Mouse (Mus musculus) spleen, postnatal 36 days (tissue): ENCODE data around the gene Atg101.
"Not testable (repeated sequence)": the region's sequence is repeated elsewhere in the genome, so short reads cannot be mapped to it uniquely, and the experiment has no call there.

ENCODE experiments used
- DNase-seq, 2 experiments: peaks; one replicate each; pipeline ENCODE4 v3.0.0; 2022; ENCODE audit warnings: low spot score in 2 of 2, mixed read lengths in 1 of 2

Gene Atg101

GRCm38 (mm10) chr15:101312006-101312405 lies 27.9 kb downstream of the Atg101 start:
- no peak for DNase-seq

DNA sequence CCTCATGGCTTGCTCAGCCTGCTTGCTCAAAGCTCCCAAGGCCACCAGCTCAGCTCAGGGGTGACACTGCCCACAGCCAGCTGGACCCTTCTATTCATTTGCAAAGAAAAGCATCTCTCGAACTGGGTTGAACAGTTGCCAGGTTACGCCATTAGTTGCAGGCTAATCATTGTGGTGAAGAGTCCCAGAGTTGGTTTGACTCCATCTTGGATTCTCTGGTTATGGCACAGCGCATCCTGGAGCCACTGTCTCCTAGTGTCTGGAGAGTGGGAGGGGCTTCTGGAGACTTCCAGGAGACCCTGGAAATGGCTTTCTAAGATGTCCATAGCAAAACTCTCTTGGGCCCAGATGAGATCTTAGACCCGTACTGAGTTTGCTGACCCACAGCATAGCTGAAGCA lies 31.3 kb downstream of the Atg101 start:
- DNase-seq: no peak

GRCm38 (mm10) chr15:101315832-101316231 lies 31.8 kb downstream of the Atg101 start:
- DNase-seq: peak; percentile 84 to 87

DNA sequence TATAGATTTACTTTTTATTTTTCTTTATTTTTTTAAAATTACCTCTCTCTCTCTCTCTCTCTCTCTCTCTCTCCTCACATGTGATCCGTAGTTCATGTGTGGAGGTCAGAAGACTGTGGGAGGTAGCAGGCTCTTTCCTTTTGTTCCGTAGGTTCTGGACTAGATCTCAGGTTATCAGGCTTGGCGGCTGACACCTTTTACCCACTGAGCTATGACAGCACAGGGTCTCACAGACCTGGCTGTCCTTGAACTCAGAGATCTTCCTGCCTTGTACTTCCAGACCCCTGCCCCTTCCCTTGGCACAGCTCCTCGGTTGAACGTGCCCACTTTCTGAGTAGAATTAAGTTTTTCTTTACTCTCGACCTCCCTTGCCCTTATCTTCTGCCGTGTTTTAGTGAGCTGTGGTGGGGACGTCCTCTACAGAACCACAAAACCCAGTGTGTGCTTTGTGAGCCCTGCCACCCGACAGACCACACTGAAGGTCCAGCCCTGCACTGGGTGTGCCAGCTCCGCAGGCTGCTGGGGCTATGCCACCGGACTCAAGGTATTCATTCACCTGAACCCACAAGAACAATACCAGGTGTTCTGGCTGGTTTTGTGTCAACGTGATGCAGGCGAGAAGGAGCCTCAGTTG lies 32.3 kb downstream of the Atg101 start:
- DNase-seq: no peak

DNA sequence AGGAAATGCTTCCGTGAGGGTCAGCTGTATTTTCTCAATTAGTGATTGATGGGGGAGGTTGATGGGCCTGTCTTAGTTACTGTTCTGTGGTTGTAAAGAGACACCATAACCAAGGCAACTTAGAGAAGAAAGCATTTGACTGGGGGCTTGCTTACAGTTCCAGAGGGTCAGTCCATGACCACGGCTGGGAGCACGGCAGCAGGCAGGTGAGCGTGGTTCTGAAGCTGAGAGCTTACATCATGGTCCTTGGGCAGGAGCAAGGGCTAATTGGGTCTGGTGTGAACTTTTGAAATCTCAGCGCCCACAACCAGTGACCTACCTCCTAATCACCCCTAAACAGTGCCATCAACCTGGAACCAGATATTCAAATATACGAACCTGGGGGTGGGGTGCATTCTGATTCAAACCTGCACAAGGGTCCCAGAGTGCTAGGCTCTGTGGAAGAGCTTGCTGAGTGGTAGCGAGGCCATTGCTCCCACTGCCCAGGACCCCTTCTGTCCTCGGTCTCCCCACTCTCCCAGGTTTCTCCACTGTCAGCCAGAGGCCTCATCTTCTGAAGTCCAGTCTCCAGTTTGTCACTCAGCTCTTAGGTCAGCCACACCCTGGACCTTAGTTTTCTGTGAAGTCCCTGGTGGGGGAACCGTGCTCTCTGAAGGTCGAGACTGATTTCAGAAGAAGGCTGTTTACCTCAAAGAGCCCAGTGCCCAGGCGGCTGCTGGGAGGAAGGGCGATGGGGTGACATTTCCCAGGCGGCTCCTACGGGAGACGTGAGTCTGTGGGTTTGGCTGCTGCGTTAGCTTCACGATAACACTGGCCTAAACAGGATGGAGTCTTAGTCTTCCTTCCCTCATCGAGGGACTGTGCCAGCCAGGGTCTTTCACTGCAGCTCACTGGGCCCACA lies 33.1 kb downstream of the Atg101 start:
- no peak for DNase-seq

GRCm38 (mm10) chr15:101317814-101318500 lies 33.9 kb downstream of the Atg101 start:
- no peak for DNase-seq

DNA sequence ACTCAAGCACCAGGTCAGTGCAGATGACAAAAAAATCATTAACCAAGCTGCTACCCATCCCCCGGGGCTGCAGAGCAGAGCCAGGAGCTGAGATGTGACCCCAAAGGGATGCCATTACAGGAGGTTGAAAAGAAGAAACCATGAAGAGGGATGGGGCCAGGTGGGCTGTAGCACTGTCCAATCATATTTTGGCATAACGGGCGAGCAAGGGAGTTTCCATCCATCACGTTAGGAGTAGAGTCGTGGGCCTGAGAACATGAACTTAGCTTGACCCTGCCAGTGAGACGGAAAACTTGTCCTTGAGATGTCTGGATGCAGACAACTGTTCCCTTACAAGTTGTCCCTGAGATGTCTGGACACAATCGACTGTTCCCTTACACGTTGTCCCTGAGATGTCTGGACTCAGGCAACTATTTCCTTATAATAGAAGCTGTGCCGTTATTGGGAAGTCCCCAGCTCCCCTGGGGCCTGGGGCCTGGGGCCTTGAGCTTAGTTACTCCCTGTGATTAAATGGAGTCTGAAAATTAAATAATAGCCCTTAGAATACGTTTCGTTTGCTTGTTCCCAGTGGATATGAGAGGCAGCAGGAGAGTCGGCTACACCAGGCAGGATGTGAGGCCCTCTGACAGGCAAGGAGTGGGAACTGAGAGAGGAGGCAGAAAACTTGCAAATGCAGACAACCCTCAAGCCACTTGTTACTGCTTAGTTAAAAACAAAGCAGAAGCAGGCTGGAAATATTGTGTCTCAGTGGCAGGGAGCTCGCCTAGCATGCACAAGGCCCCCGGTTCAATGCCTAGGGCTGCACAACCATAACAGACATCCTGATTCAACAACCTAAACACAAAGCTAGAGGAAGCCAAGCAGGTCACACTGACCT lies 35.1 kb downstream of the Atg101 start:
- peak in 1 of 2 experiments; percentile 40 for DNase-seq

DNA sequence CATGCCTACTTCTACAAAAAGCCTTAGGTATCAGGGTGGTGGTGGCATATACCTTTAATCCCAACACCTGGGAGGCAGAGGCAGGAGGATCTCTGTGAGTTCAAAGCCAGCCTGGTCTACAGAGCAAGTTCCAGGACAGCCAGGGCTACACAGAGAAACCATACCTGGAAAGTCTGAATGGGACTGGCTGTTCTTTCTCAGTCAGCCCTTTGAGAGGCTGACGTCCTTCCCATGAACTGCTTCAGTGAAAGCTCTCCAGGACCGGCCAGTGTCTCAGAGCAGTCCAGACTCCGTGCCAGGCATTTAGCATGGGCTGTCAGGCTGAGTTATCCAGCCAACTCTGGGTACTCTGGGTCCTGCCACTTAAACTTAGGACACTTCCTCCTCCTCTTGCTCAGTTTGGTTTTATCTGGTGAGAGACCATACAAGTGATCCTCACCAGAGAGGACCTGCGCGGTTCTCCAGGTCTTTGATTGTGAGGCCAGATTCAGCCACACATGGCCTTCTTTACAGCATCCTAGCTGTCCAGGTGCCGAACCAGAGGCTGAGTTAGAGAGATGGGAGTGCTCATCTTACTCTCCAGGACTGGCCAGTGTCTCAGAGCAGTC lies 36.0 kb downstream of the Atg101 start:
- DNase-seq: no peak

GRCm38 (mm10) chr15:101320618-101321041 lies 36.6 kb downstream of the Atg101 start:
- no peak for DNase-seq

DNA sequence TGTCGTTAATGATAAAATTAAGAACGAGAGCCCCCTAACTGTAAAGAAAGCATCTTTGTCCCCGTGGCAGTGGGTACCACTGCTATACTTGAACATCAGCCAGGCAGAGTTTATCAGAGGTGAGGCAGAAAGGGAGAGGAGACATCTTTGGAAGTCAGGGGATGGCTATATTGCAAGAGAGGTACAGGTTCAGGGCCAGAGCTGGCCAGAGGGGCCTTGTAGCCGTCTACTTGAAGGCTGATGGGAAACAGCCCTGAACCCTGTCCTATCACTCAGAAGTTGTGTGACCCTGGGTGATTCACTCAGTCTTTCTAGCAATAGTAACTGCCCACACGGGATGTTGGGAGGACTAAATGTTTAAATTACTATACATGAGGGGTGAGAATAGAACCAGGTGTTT lies 37.1 kb downstream of the Atg101 start:
- DNase-seq: no peak

GRCm38 (mm10) chr15:101322106-101322505 lies 38.0 kb downstream of the Atg101 start:
- DNase-seq: no peak

DNA sequence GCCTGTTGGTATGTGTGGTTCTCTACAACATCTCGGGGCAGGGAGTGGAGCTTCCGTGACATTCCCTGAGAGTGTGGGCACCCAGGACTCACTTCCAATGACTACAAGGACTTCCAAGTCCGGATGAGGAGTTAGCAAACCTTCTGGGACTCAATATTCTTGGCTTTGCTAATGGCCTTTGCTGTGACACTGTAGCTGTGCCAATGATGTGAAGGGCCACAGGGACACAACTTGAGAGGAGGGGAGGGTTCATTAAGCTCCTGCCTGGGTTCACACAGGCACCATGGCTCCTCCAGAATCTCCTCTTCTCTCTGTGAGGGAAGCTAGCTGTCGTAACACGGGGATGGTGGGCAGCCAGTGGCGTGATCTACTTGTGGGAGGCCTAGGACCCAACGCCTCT lies 38.6 kb downstream of the Atg101 start:
- no peak for DNase-seq

DNA sequence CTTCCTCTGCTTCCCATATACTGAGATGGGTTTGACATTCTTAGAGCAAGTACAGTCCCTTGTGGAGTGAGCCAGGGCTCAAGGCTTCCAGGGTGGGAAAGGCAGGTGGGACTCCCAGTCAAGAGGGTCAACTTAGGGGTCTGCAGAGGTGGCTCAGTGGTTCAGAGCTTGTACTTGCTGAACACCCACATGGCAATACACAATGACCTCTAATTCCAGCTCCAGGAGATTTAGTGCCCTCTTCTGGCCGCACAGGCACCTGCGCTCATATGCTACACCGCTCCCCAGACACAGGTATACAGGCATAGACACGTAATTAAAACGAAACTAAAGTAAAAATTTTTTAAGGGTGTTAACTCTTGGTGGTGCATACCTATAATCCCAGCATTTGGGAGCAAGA lies 39.4 kb downstream of the Atg101 start:
- DNase-seq: no peak

DNA sequence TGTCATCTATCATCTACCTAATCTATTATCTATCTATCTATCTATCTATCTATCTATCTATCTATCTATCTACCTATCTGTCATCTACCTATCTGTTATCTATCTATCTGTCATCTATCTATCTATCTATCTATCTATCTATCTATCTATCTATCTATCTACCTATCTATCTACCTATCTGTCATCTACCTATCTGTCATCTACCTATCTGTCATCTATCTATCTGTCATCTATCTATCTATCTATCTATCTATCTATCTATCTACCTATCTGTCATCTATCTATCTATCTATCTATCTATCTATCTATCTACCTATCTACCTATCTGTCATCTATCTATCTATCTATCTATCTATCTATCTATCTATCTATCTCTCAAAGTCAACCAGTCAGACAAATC lies 40.3 kb downstream of the Atg101 start:
- DNase-seq: not testable (repeated sequence)

DNA sequence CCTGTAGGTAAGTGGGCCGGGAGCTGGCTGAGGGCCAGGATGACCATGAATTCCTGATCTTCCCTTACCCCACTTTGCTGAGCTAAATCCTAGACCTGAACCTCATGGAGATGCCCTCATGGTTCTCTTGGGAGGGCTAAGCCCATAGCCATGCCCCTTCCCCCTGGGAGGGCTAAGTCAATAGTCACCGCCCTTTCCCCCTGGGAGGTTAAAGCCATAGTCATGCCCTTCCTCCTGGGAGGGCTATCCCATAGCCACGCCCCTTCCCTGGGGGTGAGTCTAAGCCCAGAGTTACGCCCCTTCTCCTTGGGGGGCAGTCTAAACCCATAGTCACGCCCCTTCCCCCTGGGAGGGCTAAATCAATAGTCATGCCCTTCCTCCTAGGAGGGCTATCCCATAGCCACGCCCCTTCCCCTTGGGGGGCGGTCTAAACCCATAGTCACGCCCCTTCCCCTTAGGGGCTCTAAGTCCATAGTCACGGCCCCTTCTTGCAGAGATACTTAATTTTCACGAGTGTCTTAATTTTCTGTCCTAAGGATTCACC lies 42.0 kb downstream of the Atg101 start:
- no peak for DNase-seq

DNA sequence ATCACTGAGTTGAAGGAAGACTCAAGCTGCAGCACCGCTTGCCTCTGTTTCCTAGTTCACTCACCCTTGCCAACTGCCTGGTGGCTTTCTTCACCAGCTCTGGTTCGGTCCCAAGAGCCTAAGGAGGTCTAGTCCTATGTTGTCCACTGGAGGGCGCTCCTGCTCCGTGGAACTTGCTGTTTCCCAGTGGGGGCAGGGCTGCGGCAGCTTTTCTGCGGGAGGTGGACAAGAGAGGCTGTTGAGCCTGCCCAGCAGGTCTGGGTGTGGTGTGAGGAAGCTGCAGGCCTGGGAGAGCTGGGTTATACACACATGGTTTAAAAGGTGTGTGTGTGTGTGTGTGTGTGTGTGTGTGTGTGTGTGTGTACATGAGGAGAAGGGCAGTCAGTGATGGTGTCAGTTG lies 43.2 kb downstream of the Atg101 start:
- peak; percentile 44 to 54 for DNase-seq

GRCm38 (mm10) chr15:101328876-101329563 lies 44.9 kb downstream of the Atg101 start:
- no peak for DNase-seq

DNA sequence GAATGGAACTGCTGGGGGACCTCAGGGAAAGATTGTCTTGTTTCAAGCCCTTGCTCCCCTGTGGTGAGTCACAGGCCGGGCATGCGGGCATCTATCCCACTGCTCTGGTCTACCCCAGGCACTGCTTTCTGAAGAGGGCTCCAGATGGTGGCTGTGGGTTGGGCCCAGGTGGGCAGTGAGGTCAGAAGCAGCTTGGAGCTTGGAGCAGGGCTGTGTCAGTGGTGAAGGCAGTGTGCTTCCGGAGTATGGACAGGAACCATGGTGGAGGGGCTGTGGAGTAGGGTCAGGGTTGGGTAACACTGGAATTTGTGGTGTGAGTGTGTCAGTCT lies 45.5 kb downstream of the Atg101 start:
- DNase-seq: no peak

DNA sequence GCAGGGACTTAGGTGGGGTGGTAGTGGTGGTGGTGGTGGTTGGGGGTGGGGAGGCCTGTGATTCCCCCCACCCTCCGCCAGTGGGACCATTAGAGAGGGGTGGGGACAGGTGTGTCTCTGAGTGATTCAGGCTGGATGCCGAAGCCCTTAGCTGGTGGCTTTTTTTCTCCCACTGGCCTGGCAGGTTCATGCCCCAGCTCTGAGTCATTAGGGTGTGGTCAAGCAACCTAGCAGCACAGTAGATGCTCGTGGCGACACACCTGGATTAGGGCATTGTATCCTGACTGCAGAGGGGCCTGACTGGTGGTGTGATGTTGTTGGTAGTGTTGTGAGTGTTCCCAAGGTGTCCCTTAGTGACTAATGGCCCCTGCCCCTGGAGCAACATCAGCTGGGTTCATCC lies 47.0 kb downstream of the Atg101 start:
- no peak for DNase-seq

DNA sequence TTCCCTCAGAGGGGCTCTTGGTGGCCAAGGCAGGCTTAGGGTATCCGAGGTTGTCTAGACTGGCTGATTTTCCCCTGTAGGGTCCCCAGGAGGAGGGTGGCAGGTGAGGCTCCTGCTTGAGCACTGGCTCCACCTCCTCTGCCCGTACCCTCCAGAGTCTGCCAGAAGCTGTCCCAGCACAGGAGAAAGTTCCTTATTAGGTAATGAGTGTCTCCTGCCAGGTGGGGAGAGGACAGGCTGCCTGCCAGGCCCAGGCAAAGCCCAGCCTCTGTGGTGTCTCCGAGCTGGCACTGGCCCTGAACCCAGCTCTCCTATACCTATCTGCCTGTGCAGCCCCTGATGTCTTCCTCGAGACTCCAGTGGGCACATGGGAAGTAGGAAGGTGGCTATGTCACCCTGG lies 48.3 kb downstream of the Atg101 start:
- no peak for DNase-seq
